Mouse (Mus musculus): Measurements from ENCODE around the gene Odf4. TPM values are rescaled to one million over a fixed set of nuclear protein-coding genes. Genes with fewer than 3 reads are reported as not detected.
"Not testable (repeated sequence)": the region's sequence is repeated elsewhere in the genome, so short reads cannot be mapped to it uniquely, and the experiment has no call there.

The Odf4 gene
- polyA plus RNA-seq, 1 experiment from 2014 or later = 0.56 TPM

GRCm38 (mm10) chr11:68940516-68940915 lies 13.6 kb upstream of the Odf4 start:
- H3K4me2 ChIP-seq (replicated peaks) = peak overlapping the region; percentile 65
- peaks cover 16% of the 10 kb centered on the region for H3K4me1 ChIP-seq (replicated peaks; ENCODE audit: control insufficient read depth, insufficient read depth, low read length)
- no peaks in the 10 kb centered on the region for H3K9me3 ChIP-seq (ENCODE audit: control insufficient read depth, low read length)
- no peaks in the 10 kb centered on the region; the same call in 1 of the 2 replicates for H3K36me3 ChIP-seq (replicated peaks; ENCODE audit: control insufficient read depth, insufficient read depth)
- H3K4me3 ChIP-seq (replicated peaks; ENCODE audit: low read length) = peak overlapping the region; percentile 41
- peak overlapping the region; percentile 55 for H3K9ac ChIP-seq
- peak overlapping the region; percentile 74 for H3K27ac ChIP-seq
- no peaks in the 10 kb centered on the region for H3K27me3 ChIP-seq (ENCODE audit: control insufficient read depth, insufficient read depth, low read length)
- 55% methylated on average over 4 of the region's 4 CpGs for WGBS
- DNase-seq (ENCODE audit: low spot score) (no peak), ATAC-seq (ENCODE audit: low FRiP score) (no peak)

DNA sequence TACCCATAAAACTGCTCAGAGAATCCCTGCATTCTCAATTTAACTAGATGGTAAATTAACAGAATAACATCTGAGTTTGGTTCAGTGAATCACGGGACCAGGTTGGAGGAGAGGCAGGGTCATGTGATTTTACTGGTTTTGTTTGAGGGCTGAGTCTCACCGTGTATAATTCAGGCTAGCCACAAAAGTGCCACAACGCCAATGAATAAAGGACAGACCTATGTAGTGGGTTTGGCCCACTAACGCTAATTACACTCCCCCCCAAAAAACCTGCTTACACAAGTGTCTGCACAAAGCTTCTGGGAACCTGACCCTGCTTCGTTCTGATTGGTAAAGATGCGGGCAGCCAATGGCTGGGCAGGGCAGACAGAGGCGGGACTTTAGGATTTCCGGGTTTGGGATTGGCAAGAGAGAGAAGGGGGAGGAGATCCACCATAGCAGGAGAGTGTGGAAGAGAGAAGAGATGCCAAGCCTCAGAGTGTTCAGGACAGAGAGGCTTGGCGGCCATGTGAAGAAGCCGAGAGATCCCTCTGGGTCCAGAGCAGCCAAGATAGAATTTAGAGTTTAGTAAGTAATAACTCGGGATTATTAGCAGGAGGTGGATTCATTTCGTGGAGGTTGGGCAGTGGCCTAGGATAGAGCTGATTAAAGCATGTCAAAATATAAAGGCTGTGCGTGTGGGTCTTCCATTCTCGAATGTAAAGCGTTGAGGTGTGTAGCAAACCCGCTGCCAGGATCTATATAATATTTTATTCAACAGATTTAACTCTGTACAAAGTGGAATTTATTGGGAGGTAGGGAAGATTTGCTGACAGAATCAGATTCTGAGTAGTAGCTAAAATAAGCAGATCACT lies 12.8 kb upstream of the Odf4 start:
- peak; percentile 99 for ATAC-seq (ENCODE audit: low FRiP score)
- H3K27me3 ChIP-seq (ENCODE audit: control insufficient read depth, insufficient read depth, low read length) = no peaks in the 10 kb centered on the region

DNA sequence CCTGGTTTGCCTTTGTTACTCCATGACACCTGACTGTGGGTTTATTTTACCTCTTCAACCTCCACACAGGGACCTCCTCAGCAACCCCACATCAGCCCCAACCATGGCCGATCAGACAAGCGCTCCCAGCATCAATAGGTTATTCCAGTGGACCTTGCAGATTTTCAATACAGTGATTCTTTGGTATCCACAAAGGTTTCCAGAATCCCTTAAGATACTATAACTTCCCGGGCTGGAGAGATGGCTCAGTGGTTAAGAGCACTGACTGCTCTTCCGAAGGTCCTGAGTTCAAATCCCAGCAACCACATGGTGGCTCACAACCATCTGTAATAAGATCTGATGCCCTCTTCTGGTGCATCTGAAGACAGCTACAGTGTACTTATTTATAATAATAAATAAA lies 10.1 kb upstream of the Odf4 start:
- ATAC-seq (ENCODE audit: low FRiP score); DNase-seq (ENCODE audit: low spot score); H3K9ac ChIP-seq; H3K4me2 ChIP-seq (replicated peaks); H3K36me3 ChIP-seq (replicated peaks; ENCODE audit: control insufficient read depth, insufficient read depth); H3K9me3 ChIP-seq (ENCODE audit: control insufficient read depth, low read length); H3K27ac ChIP-seq; H3K4me3 ChIP-seq (replicated peaks; ENCODE audit: low read length); H3K27me3 ChIP-seq (ENCODE audit: control insufficient read depth, insufficient read depth, low read length): not testable (repeated sequence)
- H3K4me1 ChIP-seq (replicated peaks; ENCODE audit: control insufficient read depth, insufficient read depth, low read length) = peaks cover 19% of the 10 kb centered on the region
- 90% methylated on average over 4 of the region's 4 CpGs for WGBS

More for the DNA sequence above, 12.8 kb upstream of the Odf4 start:
- Histone ChIP-seq H3K4me1 (replicated peaks; ENCODE audit: control insufficient read depth, insufficient read depth, low read length) (peaks cover 16% of the 10 kb centered on the region), H3K4me2 (replicated peaks) (peak overlapping the region; percentile 65), H3K9ac (peak overlapping the region; percentile 55), H3K27ac (peak overlapping the region; percentile 74), H3K36me3 (replicated peaks; ENCODE audit: control insufficient read depth, insufficient read depth) (no peaks in the 10 kb centered on the region; the same call in 1 of the 2 replicates), H3K9me3 (ENCODE audit: control insufficient read depth, low read length) (no peaks in the 10 kb centered on the region), H3K4me3 (replicated peaks; ENCODE audit: low read length) (peak overlapping the region; percentile 41)
- WGBS = 2% methylated on average over 16 of the region's 16 CpGs
- DNase-seq (ENCODE audit: low spot score) = peak; percentile 93

- H3K9me3 ChIP-seq (ENCODE audit: control insufficient read depth, low read length) = no peaks in the 10 kb centered on the region
- H3K9ac ChIP-seq = no peak overlapping the region
- no peak overlapping the region for H3K4me2 ChIP-seq (replicated peaks)
- DNase-seq (ENCODE audit: low spot score) = no peak
- H3K4me1 ChIP-seq (replicated peaks; ENCODE audit: control insufficient read depth, insufficient read depth, low read length) = peaks cover 4% of the 10 kb centered on the region
- H3K4me3 ChIP-seq (replicated peaks; ENCODE audit: low read length) = no peak overlapping the region
- H3K27ac ChIP-seq = peak overlapping the region; percentile 55
- ATAC-seq (ENCODE audit: low FRiP score) = peak; percentile 74; the same call in 1 of the 2 replicates
- WGBS = 66% methylated on average over 5 of the region's 5 CpGs
- H3K27me3 ChIP-seq (ENCODE audit: control insufficient read depth, insufficient read depth, low read length) = no peaks in the 10 kb centered on the region
- H3K36me3 ChIP-seq (replicated peaks; ENCODE audit: control insufficient read depth, insufficient read depth) = no peaks in the 10 kb centered on the region
These were observed 7.1 kb upstream of the Odf4 start for GRCm38 (mm10) chr11:68933885-68934507.

- 81% methylated on average over 6 of the region's 6 CpGs for WGBS
These were observed 3.1 kb upstream of the Odf4 start for GRCm38 (mm10) chr11:68929947-68930346.

GRCm38 (mm10) chr11:68924749-68925148 lies 2.1 kb downstream of the Odf4 start:
- 88% methylated on average over 2 of the region's 2 CpGs for WGBS
- no peak for ATAC-seq (ENCODE audit: low FRiP score)

More at GRCm38 (mm10) chr11:68929947-68930346, 3.1 kb upstream of the Odf4 start:
- no peaks in the 10 kb centered on the region for H3K27me3 ChIP-seq (ENCODE audit: control insufficient read depth, insufficient read depth, low read length)
- no peak for DNase-seq (ENCODE audit: low spot score)
- H3K9me3 ChIP-seq (ENCODE audit: control insufficient read depth, low read length) = no peaks in the 10 kb centered on the region
- no peaks in the 10 kb centered on the region for H3K36me3 ChIP-seq (replicated peaks; ENCODE audit: control insufficient read depth, insufficient read depth)
- no peak overlapping the region for H3K4me3 ChIP-seq (replicated peaks; ENCODE audit: low read length)
- H3K4me1 ChIP-seq (replicated peaks; ENCODE audit: control insufficient read depth, insufficient read depth, low read length) = peaks cover 4% of the 10 kb centered on the region; the same call in 1 of the 2 replicates
- H3K27ac ChIP-seq = no peak overlapping the region
- no peak for ATAC-seq (ENCODE audit: low FRiP score)
- no peak overlapping the region for H3K4me2 ChIP-seq (replicated peaks)
- no peak overlapping the region for H3K9ac ChIP-seq

GRCm38 (mm10) chr11:68923191-68923590 lies 3.7 kb downstream of the Odf4 start:
- H3K36me3 ChIP-seq (replicated peaks; ENCODE audit: control insufficient read depth, insufficient read depth) = no peaks in the 10 kb centered on the region
- no peak overlapping the region for H3K27ac ChIP-seq
- H3K4me3 ChIP-seq (replicated peaks; ENCODE audit: low read length) = no peak overlapping the region
- H3K9me3 ChIP-seq (ENCODE audit: control insufficient read depth, low read length) = no peaks in the 10 kb centered on the region
- no peaks in the 10 kb centered on the region for H3K27me3 ChIP-seq (ENCODE audit: control insufficient read depth, insufficient read depth, low read length)
- DNase-seq (ENCODE audit: low spot score) (no peak), ATAC-seq (ENCODE audit: low FRiP score) (no peak)
- H3K9ac ChIP-seq = no peak overlapping the region
- 61% methylated on average over 3 of the region's 3 CpGs for WGBS
- H3K4me2 ChIP-seq (replicated peaks) = no peak overlapping the region
- no peaks in the 10 kb centered on the region for H3K4me1 ChIP-seq (replicated peaks; ENCODE audit: control insufficient read depth, insufficient read depth, low read length)

More at GRCm38 (mm10) chr11:68924749-68925148, 2.1 kb downstream of the Odf4 start:
- H3K4me3 ChIP-seq (replicated peaks; ENCODE audit: low read length) = no peak overlapping the region
- no peak overlapping the region for H3K9ac ChIP-seq
- DNase-seq (ENCODE audit: low spot score) = no peak
- no peak overlapping the region for H3K27ac ChIP-seq
- no peaks in the 10 kb centered on the region for H3K27me3 ChIP-seq (ENCODE audit: control insufficient read depth, insufficient read depth, low read length)
- no peaks in the 10 kb centered on the region for H3K4me1 ChIP-seq (replicated peaks; ENCODE audit: control insufficient read depth, insufficient read depth, low read length)
- H3K36me3 ChIP-seq (replicated peaks; ENCODE audit: control insufficient read depth, insufficient read depth) = no peaks in the 10 kb centered on the region
- H3K4me2 ChIP-seq (replicated peaks) = no peak overlapping the region
- H3K9me3 ChIP-seq (ENCODE audit: control insufficient read depth, low read length) = no peaks in the 10 kb centered on the region

GRCm38 (mm10) chr11:68914566-68914965 lies 12.3 kb downstream of the Odf4 start:
- H3K27ac ChIP-seq = no peak overlapping the region
- no peaks in the 10 kb centered on the region for H3K4me1 ChIP-seq (replicated peaks; ENCODE audit: control insufficient read depth, insufficient read depth, low read length)
- H3K9me3 ChIP-seq (ENCODE audit: control insufficient read depth, low read length) = no peaks in the 10 kb centered on the region
- no peaks in the 10 kb centered on the region for H3K27me3 ChIP-seq (ENCODE audit: control insufficient read depth, insufficient read depth, low read length)
- no peak overlapping the region for H3K9ac ChIP-seq
- no peaks in the 10 kb centered on the region for H3K36me3 ChIP-seq (replicated peaks; ENCODE audit: control insufficient read depth, insufficient read depth)
- no peak overlapping the region for H3K4me2 ChIP-seq (replicated peaks)
- no peak for DNase-seq (ENCODE audit: low spot score)
- no peak overlapping the region for H3K4me3 ChIP-seq (replicated peaks; ENCODE audit: low read length)
- WGBS = 96% methylated on average over 4 of the region's 4 CpGs
- no peak for ATAC-seq (ENCODE audit: low FRiP score)

GRCm38 (mm10) chr11:68911531-68912177 lies 15.2 kb downstream of the Odf4 start:
- no peak overlapping the region for H3K9ac ChIP-seq
- H3K27ac ChIP-seq = no peak overlapping the region
- peaks cover 9% of the 10 kb centered on the region for H3K36me3 ChIP-seq (replicated peaks; ENCODE audit: control insufficient read depth, insufficient read depth)
- 66% methylated on average over 14 of the region's 14 CpGs for WGBS
- no peaks in the 10 kb centered on the region for H3K4me1 ChIP-seq (replicated peaks; ENCODE audit: control insufficient read depth, insufficient read depth, low read length)
- ATAC-seq (ENCODE audit: low FRiP score) (no peak), DNase-seq (ENCODE audit: low spot score) (no peak)
- H3K27me3 ChIP-seq (ENCODE audit: control insufficient read depth, insufficient read depth, low read length) = no peaks in the 10 kb centered on the region
- H3K9me3 ChIP-seq (ENCODE audit: control insufficient read depth, low read length) = no peaks in the 10 kb centered on the region
- no peak overlapping the region for H3K4me2 ChIP-seq (replicated peaks)
- H3K4me3 ChIP-seq (replicated peaks; ENCODE audit: low read length) = no peak overlapping the region

Data from hindbrain, embryonic 14.5 days (tissue).